Mouse (Mus musculus) bone marrow macrophage, adult 2 months (primary cell): ENCODE data around the gene Ubqln4.

Experiments used
- CTCF ChIP-seq: IDR thresholded peaks from 2 replicates; pipeline ENCODE4 v1.5.1; 2012; ENCODE audit warnings: low read depth, mild to moderate bottlenecking, low read length, moderate library complexity
- POLR2A ChIP-seq: IDR thresholded peaks from 2 replicates; pipeline ENCODE4 v1.6.1; 2012; ENCODE audit warnings: mild to moderate bottlenecking, low read depth, low read length, borderline replicate concordance

GRCm38 (mm10) chr3:88548180-88548917, 5.2 kb upstream of the Ubqln4 start, which contains the start of gene Rab25:
- TF ChIP-seq CTCF (no peak), POLR2A (no peak)
